Mouse (Mus musculus): ENCODE measurements around the gene Dhh. TPM values are rescaled to one million over a fixed set of nuclear protein-coding genes. Genes with fewer than 3 reads are reported as not detected.
"Not testable (repeated sequence)": the region's sequence is repeated elsewhere in the genome, so short reads cannot be mapped to it uniquely, and the experiment has no call there.

Dhh gene
- polyA plus RNA-seq, 1 experiment from 2014 or later, result 2.0 TPM

GRCm38 (mm10) chr15:98921510-98921909, 23.2 kb upstream of the Dhh start:
- no peaks in the 10 kb centered on the region for H3K27me3 ChIP-seq (ENCODE audit: control insufficient read depth, insufficient read depth, low read length)
- no peaks in the 10 kb centered on the region for H3K36me3 ChIP-seq (ENCODE audit: control insufficient read depth, insufficient read depth)
- no peak overlapping the region for H3K4me2 ChIP-seq (ENCODE audit: low read depth, low read length)
- no peak overlapping the region for H3K4me3 ChIP-seq (ENCODE audit: low read length)
- peaks cover 4% of the 10 kb centered on the region for H3K4me1 ChIP-seq (ENCODE audit: control insufficient read depth, insufficient read depth, low read length)
- no peak for ATAC-seq (replicated peaks; ENCODE audit: extremely low read depth, insufficient read depth, low FRiP score)
- H3K27ac ChIP-seq (ENCODE audit: low read length), result no peak overlapping the region
- 85% methylated on average over 5 of the region's 5 CpGs for WGBS
- H3K9me3 ChIP-seq (replicated peaks; ENCODE audit: control insufficient read depth, low read length), result no peaks in the 10 kb centered on the region
- no peak overlapping the region for H3K9ac ChIP-seq (ENCODE audit: low read length)

GRCm38 (mm10) chr15:98918499-98918895, 20.2 kb upstream of the Dhh start:
- Histone ChIP-seq H3K4me3 (ENCODE audit: low read length) (peak overlapping the region; percentile 95), H3K9ac (ENCODE audit: low read length) (peak overlapping the region; percentile 72), H3K4me2 (ENCODE audit: low read depth, low read length) (peak overlapping the region; percentile 64), H3K27ac (ENCODE audit: low read length) (peak overlapping the region; percentile 74)
- H3K4me1 ChIP-seq (ENCODE audit: control insufficient read depth, insufficient read depth, low read length); H3K9me3 ChIP-seq (replicated peaks; ENCODE audit: control insufficient read depth, low read length); H3K36me3 ChIP-seq (ENCODE audit: control insufficient read depth, insufficient read depth); ATAC-seq (replicated peaks; ENCODE audit: extremely low read depth, insufficient read depth, low FRiP score); H3K27me3 ChIP-seq (ENCODE audit: control insufficient read depth, insufficient read depth, low read length): not testable (repeated sequence)
- 28% methylated on average over 8 of the region's 8 CpGs for WGBS

- peaks cover 6% of the 10 kb centered on the region for H3K36me3 ChIP-seq (ENCODE audit: control insufficient read depth, insufficient read depth)
- peak within 1 kb of the TSS; percentile 94 for H3K9ac ChIP-seq (ENCODE audit: low read length)
- WGBS, result under 1% methylated on average over 82 of the region's 82 CpGs
- H3K4me2 ChIP-seq (ENCODE audit: low read depth, low read length), result peak within 1 kb of the TSS; percentile 86
- no peaks in the 10 kb centered on the region for H3K9me3 ChIP-seq (replicated peaks; ENCODE audit: control insufficient read depth, low read length)
- H3K4me3 ChIP-seq (ENCODE audit: low read length), result peak within 1 kb of the TSS; percentile 95
- H3K27me3 ChIP-seq (ENCODE audit: control insufficient read depth, insufficient read depth, low read length), result no peaks in the 10 kb centered on the region
- H3K27ac ChIP-seq (ENCODE audit: low read length), result peak within 1 kb of the TSS; percentile 97
- H3K4me1 ChIP-seq (ENCODE audit: control insufficient read depth, insufficient read depth, low read length), result peaks cover 10% of the 10 kb centered on the region
- ATAC-seq (replicated peaks; ENCODE audit: extremely low read depth, insufficient read depth, low FRiP score), result peak; percentile 98
Observed at GRCm38 (mm10) chr15:98917538-98918498, 19.5 kb upstream of the Dhh start, which contains the start of gene Lmbr1l. Gene Lmbr1l, minus strand, starts transcription at chr15:98918231.

GRCm38 (mm10) chr15:98917091-98917490, 18.8 kb upstream of the Dhh start:
- no peaks in the 10 kb centered on the region for H3K27me3 ChIP-seq (ENCODE audit: control insufficient read depth, insufficient read depth, low read length)
- H3K4me2 ChIP-seq (ENCODE audit: low read depth, low read length), result peak overlapping the region; percentile 86
- peaks cover 10% of the 10 kb centered on the region for H3K4me1 ChIP-seq (ENCODE audit: control insufficient read depth, insufficient read depth, low read length)
- H3K9me3 ChIP-seq (replicated peaks; ENCODE audit: control insufficient read depth, low read length), result no peaks in the 10 kb centered on the region
- peak overlapping the region; percentile 94 for H3K9ac ChIP-seq (ENCODE audit: low read length)
- no peak for ATAC-seq (replicated peaks; ENCODE audit: extremely low read depth, insufficient read depth, low FRiP score)
- peaks cover 11% of the 10 kb centered on the region for H3K36me3 ChIP-seq (ENCODE audit: control insufficient read depth, insufficient read depth)
- under 1% methylated on average over 14 of the region's 14 CpGs for WGBS
- H3K27ac ChIP-seq (ENCODE audit: low read length), result peak overlapping the region; percentile 97
- peak overlapping the region; percentile 95 for H3K4me3 ChIP-seq (ENCODE audit: low read length)

GRCm38 (mm10) chr15:98916016-98916415, 17.7 kb upstream of the Dhh start:
- H3K4me2 ChIP-seq (ENCODE audit: low read depth, low read length), result peak overlapping the region; percentile 86
- H3K36me3 ChIP-seq (ENCODE audit: control insufficient read depth, insufficient read depth), result peaks cover 20% of the 10 kb centered on the region
- H3K27ac ChIP-seq (ENCODE audit: low read length), result no peak overlapping the region
- H3K27me3 ChIP-seq (ENCODE audit: control insufficient read depth, insufficient read depth, low read length), result no peaks in the 10 kb centered on the region
- no peaks in the 10 kb centered on the region for H3K9me3 ChIP-seq (replicated peaks; ENCODE audit: control insufficient read depth, low read length)
- 93% methylated on average over 4 of the region's 4 CpGs for WGBS
- ATAC-seq (replicated peaks; ENCODE audit: extremely low read depth, insufficient read depth, low FRiP score), result no peak
- H3K4me1 ChIP-seq (ENCODE audit: control insufficient read depth, insufficient read depth, low read length), result peaks cover 10% of the 10 kb centered on the region
- H3K4me3 ChIP-seq (ENCODE audit: low read length), result no peak overlapping the region
- peak overlapping the region; percentile 94; the same call in 1 of the 2 replicates for H3K9ac ChIP-seq (ENCODE audit: low read length)

GRCm38 (mm10) chr15:98914903-98915302, 16.6 kb upstream of the Dhh start:
- no peaks in the 10 kb centered on the region for H3K27me3 ChIP-seq (ENCODE audit: control insufficient read depth, insufficient read depth, low read length)
- H3K4me1 ChIP-seq (ENCODE audit: control insufficient read depth, insufficient read depth, low read length), result peaks cover 10% of the 10 kb centered on the region
- peaks cover 25% of the 10 kb centered on the region for H3K36me3 ChIP-seq (ENCODE audit: control insufficient read depth, insufficient read depth)
- no peak for ATAC-seq (replicated peaks; ENCODE audit: extremely low read depth, insufficient read depth, low FRiP score)
- no peak overlapping the region for H3K4me2 ChIP-seq (ENCODE audit: low read depth, low read length)
- H3K9me3 ChIP-seq (replicated peaks; ENCODE audit: control insufficient read depth, low read length), result no peaks in the 10 kb centered on the region
- H3K4me3 ChIP-seq (ENCODE audit: low read length), result no peak overlapping the region
- no peak overlapping the region for H3K27ac ChIP-seq (ENCODE audit: low read length)
- no peak overlapping the region for H3K9ac ChIP-seq (ENCODE audit: low read length)
- 89% methylated on average over 6 of the region's 6 CpGs for WGBS

GRCm38 (mm10) chr15:98904692-98905091, 6.4 kb upstream of the Dhh start:
- Histone ChIP-seq H3K27me3 (ENCODE audit: control insufficient read depth, insufficient read depth, low read length) (peaks cover 5% of the 10 kb centered on the region), H3K36me3 (ENCODE audit: control insufficient read depth, insufficient read depth) (peaks cover 31% of the 10 kb centered on the region), H3K4me1 (ENCODE audit: control insufficient read depth, insufficient read depth, low read length) (no peaks in the 10 kb centered on the region), H3K9ac (ENCODE audit: low read length) (no peak overlapping the region), H3K9me3 (replicated peaks; ENCODE audit: control insufficient read depth, low read length) (no peaks in the 10 kb centered on the region), H3K27ac (ENCODE audit: low read length) (no peak overlapping the region), H3K4me3 (ENCODE audit: low read length) (no peak overlapping the region), H3K4me2 (ENCODE audit: low read depth, low read length) (no peak overlapping the region)
- ATAC-seq (replicated peaks; ENCODE audit: extremely low read depth, insufficient read depth, low FRiP score), result no peak
- WGBS, result 34% methylated on average over 10 of the region's 10 CpGs

- ATAC-seq (replicated peaks; ENCODE audit: extremely low read depth, insufficient read depth, low FRiP score), result no peak
- Histone ChIP-seq H3K9me3 (replicated peaks; ENCODE audit: control insufficient read depth, low read length) (no peaks in the 10 kb centered on the region), H3K27me3 (ENCODE audit: control insufficient read depth, insufficient read depth, low read length) (peaks cover 21% of the 10 kb centered on the region), H3K4me2 (ENCODE audit: low read depth, low read length) (no peak overlapping the region), H3K4me3 (ENCODE audit: low read length) (no peak overlapping the region), H3K4me1 (ENCODE audit: control insufficient read depth, insufficient read depth, low read length) (peaks cover 7% of the 10 kb centered on the region), H3K27ac (ENCODE audit: low read length) (no peak overlapping the region), H3K36me3 (ENCODE audit: control insufficient read depth, insufficient read depth) (peaks cover 19% of the 10 kb centered on the region), H3K9ac (ENCODE audit: low read length) (no peak overlapping the region)
- 72% methylated on average over 2 of the region's 2 CpGs for WGBS
Observed at GRCm38 (mm10) chr15:98902600-98902999, 4.3 kb upstream of the Dhh start.

GRCm38 (mm10) chr15:98901530-98901929, 3.2 kb upstream of the Dhh start:
- Histone ChIP-seq H3K27me3 (ENCODE audit: control insufficient read depth, insufficient read depth, low read length) (peaks cover 32% of the 10 kb centered on the region), H3K4me2 (ENCODE audit: low read depth, low read length) (no peak overlapping the region), H3K9ac (ENCODE audit: low read length) (no peak overlapping the region), H3K9me3 (replicated peaks; ENCODE audit: control insufficient read depth, low read length) (no peaks in the 10 kb centered on the region), H3K4me1 (ENCODE audit: control insufficient read depth, insufficient read depth, low read length) (peaks cover 12% of the 10 kb centered on the region), H3K36me3 (ENCODE audit: control insufficient read depth, insufficient read depth) (peaks cover 11% of the 10 kb centered on the region; the same call in 1 of the 2 replicates), H3K27ac (ENCODE audit: low read length) (no peak overlapping the region), H3K4me3 (ENCODE audit: low read length) (no peak overlapping the region)
- WGBS, result 37% methylated on average over 1 of the region's 1 CpGs
- no peak for ATAC-seq (replicated peaks; ENCODE audit: extremely low read depth, insufficient read depth, low FRiP score)

Data from heart, embryonic 16.5 days (tissue).